Mouse (Mus musculus): Measurements from ENCODE around the gene Olfr1158.
"Not testable (repeated sequence)": the region's sequence is repeated elsewhere in the genome, so short reads cannot be mapped to it uniquely, and the experiment has no call there.

Olfr1158 gene

DNA sequence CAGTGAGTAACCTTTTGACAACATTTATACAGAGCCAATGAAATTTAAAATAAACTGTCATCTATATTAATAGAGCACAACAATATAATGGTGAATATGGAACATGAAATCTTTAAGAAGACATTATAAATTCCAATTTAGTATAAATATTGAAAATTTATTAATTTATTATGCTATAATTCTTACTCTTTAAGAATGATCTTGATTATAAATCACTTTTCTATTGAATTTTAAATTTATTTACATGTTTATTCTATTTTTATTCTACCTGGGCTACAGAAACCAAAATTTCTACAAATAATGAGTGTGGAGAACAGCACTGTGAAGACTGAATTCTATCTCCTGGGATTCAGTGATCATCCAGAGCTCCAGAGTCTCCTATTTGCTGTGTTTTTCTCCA is at the start of gene Olfr1158:
TSS of gene Olfr1158 (plus strand) at position 301 of the 400 bp plus-strand sequence.
- DNase-seq (ENCODE audit: low spot score): no peak

DNA sequence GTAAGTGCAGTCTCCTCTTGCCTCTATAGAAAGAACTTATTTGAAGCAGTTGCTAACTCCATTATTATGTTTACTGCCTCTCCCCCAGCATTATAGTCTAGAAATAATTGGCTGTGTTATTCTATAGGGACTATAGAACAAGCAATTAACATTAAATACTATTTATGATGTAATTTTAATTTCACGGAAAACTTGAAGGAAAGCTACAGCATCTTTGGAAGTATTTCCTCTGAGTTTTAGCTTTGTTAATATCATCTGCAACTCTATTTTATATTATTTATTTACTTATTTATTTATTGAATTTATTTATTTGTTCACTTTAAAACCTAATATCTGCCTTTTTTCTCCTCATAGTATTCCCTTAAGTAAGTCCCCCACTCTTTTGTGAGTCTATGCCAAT is 44.9 kb upstream of the Olfr1158 start, which contains the start of gene Olfr1155:
TSS of gene Olfr1155 (minus strand) at position 101 of the 400 bp plus-strand sequence.
- DNase-seq (ENCODE audit: low spot score): no peak

DNA sequence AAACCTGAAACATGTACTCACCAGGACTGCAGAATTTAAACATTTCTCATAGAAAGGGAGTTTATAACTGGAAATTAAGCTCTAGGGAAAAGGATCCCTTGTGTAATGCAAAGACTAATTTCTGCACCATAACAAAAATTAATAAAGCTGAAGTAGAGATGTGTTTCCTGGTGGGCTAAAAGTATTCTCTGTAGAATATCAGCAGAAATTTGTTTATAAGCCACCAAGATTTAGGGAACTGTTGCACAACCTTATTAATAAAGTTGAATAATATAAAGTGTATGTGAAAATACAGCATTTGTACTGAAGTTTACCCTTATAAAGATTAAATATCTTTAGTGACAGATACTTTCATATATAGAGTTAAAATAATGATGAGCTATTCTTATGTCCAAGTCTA is 36.9 kb upstream of the Olfr1158 start, which contains the start of gene Olfr1156:
TSS of gene Olfr1156 (minus strand) at position 101 of the 400 bp plus-strand sequence.
- no peak for DNase-seq (ENCODE audit: low spot score)

DNA sequence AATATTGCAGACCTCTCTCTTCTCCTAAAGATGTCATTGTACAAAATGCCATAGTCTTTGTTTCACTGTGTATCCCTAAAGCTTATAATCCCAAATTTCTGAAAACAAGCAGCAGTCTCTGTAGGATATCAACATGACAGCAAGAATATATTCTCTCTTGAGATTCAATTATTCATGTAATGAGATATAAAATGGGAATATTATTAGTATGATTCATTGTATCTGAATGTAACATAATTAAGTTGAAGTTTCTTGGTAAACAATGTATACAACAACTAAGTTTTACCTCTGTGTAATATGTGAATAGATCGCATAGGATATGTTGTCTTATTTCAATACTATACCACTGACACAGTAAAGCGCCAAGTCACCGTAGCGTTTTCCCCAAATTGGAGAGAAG is 21.7 kb upstream of the Olfr1158 start, which contains the start of gene Olfr1157:
TSS of gene Olfr1157 (minus strand) at position 101 of the 400 bp plus-strand sequence.
- no peak for DNase-seq (ENCODE audit: low spot score)

DNA sequence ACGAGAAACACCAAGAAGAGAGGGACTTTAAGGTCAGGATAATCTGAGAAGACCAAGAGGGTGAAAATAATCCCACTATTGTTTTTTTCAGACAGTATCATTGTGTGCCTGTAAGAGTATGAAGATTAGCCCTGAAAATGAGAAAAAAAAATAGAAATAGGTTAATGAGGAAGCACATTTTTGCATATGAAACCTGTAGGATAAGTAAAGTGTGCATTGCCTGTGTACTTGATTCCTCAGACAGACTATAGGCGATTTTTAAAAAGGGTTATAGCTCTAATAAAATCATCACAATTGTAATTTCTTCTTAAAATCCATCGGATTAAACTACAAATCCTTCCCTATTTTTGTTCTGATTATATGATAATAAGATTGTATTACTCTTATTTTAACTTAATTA is 15.3 kb upstream of the Olfr1158 start, which contains the start of gene Olfr74:
TSS of gene Olfr74 (minus strand) at position 101 of the 400 bp plus-strand sequence.
- DNase-seq (ENCODE audit: low spot score): no peak

DNA sequence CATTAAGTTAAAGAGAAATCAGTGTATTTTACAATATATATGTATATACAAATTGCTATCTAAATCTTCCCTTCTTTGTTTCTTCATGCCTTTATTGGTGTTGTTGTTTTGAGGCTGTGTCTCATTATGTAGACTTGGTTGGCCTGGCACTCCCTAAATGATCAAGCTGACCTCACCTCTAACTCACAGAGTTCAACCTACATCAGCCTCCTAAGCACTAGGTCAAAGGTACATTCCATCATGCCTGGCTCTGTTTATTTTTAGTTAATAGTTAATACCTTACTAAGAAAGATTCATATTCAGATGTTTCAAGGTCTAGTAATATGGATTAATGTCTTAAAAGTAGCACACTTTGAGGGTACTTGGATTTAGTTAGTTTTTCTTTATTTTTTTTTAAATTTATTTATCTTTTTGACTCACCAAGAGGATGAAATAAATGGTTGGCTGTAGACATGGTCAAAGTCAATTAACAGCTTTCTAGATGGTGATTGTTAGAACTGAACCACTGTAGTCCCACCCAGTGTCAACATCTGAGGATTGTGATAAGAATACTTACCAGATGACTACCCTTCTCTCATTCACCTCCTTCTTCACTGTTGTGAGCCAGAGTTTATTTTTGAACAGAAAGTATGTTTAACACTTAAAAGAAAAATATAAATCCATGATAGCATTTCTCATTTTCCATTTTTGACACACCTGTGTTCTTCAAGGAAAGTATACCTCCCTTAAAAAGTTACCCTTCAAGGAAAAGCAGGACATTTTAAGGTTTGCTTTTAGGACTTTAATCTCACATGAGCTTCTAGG is 17.8 kb downstream of the Olfr1158 start, which contains the start of gene Olfr1160:
TSS of gene Olfr1160 (minus strand) at position 754 of the 804 bp plus-strand sequence.
- no peak for DNase-seq (ENCODE audit: low spot score)

DNA sequence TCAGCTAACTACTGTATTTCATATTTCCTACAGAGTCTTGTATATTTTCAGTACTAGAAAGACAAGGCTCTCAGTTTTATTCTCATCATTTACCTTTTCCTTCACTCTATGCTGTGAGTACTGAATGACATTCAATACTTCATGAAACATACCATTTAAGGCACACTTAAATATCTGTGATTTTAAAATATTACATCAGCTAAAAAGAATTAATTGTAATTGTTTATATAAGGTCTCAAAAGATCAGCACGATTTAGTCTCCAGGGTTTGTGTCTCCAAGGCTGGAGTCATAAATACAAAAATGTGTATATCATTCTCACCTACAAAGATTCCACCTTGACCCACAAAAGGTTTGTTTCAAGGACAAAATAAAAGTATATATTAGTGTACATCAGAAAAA is 32.6 kb downstream of the Olfr1158 start, which contains the start of gene Olfr1161:
TSS of gene Olfr1161 (plus strand) at position 301 of the 400 bp plus-strand sequence.
- DNase-seq (ENCODE audit: low spot score): not testable (repeated sequence)

DNA sequence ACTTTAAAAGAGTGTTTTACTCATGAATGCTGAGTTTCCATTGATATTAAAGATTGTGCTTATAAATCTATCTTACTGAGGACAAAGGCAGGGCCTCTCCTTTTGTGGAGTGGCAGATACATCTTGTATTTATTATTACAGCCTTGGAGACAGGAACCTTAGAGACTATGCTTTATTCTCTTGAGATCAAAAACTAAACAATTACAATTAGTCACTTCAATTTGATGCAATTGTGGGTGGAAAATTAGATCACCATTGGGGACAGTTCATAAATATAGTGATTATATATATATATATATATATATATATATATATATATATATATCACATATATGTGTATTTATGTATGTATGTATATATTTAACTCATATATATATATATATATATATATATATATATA is 47.7 kb downstream of the Olfr1158 start, which contains the start of gene Olfr73:
TSS of gene Olfr73 (minus strand) at position 101 of the 400 bp plus-strand sequence.
- DNase-seq (ENCODE audit: low spot score): no peak

Measured in layer of hippocampus, adult 9-10 months (tissue).